Mouse (Mus musculus) myocyte (in vitro differentiated cells): Measurements from ENCODE around the gene Arvcf.

Experiments
- CEBPB ChIP-seq: IDR thresholded peaks from 2 replicates; pipeline ENCODE4 v1.6.1; 2011; ENCODE audit warnings: mild to moderate bottlenecking, moderate library complexity; ENCODE audit not compliant: poor library complexity, insufficient read depth, severe bottlenecking
- POLR2A ChIP-seq: IDR thresholded peaks from one replicate; pipeline ENCODE4 v1.6.1; 2011; ENCODE audit warnings: low read depth, mild to moderate bottlenecking, control low read depth, moderate library complexity; ENCODE audit not compliant: insufficient read length
- REST ChIP-seq: IDR thresholded peaks from one replicate; pipeline ENCODE4 v1.6.1; 2011; ENCODE audit warnings: mild to moderate bottlenecking, control low read depth, moderate library complexity; ENCODE audit not compliant: insufficient read depth, insufficient read length
- USF1 ChIP-seq: IDR thresholded peaks from one replicate; pipeline ENCODE4 v1.6.1; 2011; ENCODE audit warnings: low read depth, mild to moderate bottlenecking, control low read depth, moderate library complexity

DNA sequence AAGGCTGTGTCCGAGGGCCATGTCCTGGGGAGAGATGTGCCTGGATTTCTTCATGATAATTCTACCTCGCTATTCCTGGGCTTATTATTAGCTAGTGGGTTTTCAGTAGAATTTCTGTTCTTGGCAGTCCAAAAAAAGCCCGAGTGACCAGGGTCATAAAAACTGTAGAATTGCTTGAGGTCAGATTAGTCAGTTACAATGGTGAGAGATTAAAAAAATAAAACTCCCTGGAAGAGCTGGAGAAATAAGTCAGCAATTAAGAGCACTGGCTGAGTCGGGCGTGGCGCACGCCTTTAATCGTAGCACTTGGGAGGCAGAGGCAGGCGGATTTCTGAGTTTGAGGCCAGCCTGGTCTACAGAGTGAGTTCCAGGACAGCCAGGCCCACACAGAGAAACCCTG is 20.0 kb upstream of the Arvcf start:
- TF ChIP-seq POLR2A = no peak
- TF ChIP-seq REST = no peak
- no peak for TF ChIP-seq CEBPB
- TF ChIP-seq USF1 = no peak
